ENCODE assay signal across 8 mouse cellular contexts in the genomic region with DNA sequence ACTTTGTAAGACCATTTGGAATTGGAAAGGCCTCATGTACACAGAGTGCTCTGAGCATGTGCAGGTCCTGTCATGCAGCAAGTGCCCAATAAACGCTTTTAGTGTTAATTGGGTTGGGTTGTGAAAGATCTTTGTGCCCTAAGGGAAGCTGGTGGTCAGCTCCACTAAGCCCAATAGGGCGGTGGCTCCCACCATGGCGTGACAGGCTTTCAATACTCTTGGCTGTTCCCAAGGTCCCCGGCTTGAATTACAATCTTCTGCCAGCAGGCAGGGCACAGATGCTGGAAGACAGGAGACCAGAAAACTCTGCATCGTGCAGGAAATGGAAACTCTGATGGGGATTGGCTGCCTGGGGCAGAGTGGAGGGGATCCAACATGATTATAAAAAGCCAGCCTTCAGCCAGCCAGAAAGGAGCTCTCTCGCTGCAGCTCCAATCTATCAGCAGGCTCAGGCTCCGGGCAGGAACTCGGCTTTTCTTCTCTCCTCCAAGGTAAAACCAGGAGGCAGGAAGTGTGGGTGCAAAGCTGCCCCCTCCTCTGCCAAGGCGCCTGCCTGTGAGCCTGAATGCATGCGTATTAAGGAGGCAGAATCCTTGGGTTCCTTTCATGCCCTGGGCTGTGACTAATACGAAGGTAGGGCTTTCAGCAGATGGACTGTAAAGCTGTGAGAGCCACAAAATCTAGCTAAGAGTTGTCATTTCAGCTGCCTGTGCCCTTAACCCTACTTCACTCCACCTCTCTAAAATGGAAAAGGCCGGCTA. TPM values are rescaled to one million over a fixed set of nuclear protein-coding genes. Genes with fewer than 3 reads are reported as not detected.
A peak's percentile ranks its signal among the peaks of the same experiment; 100 is the strongest.
DNase-seq lines count a peak whose midpoint lies in the region; ATAC-seq and TF ChIP-seq lines count a peak whose summit lies in the region.

No protein-coding gene starts in this region.

- TF ChIP-seq EP300 in stomach, postnatal 0 days (optimal IDR thresholded peaks at IDR 0.05), result no peak

- WGBS in kidney, embryonic 14.5 days, result 41% methylated on average over 12 of the region's 12 CpGs
- 18% methylated on average over 12 of the region's 12 CpGs for WGBS in limb, embryonic 14.5 days
- 41% methylated on average over 12 of the region's 12 CpGs for WGBS in stomach, postnatal 0 days
- 74% methylated on average over 12 of the region's 12 CpGs for WGBS in thymus, adult 2 months

- H3K36me3 ChIP-seq in kidney, embryonic 14.5 days (ENCODE audit: control insufficient read depth, insufficient read depth, low read length), result no peaks in the 10 kb centered on the region
- no peaks in the 10 kb centered on the region for H3K36me3 ChIP-seq in limb, embryonic 14.5 days (ENCODE audit: control insufficient read depth, insufficient read depth, low read length)
- H3K36me3 ChIP-seq in stomach, postnatal 0 days (ENCODE audit: control insufficient read depth, insufficient read depth, low read length), result no peaks in the 10 kb centered on the region
- H3K36me3 ChIP-seq in thymus, adult 2 months (ENCODE audit: control insufficient read depth, insufficient read depth, low read length), result no peaks in the 10 kb centered on the region

- no peaks in the 10 kb centered on the region for H3K9me3 ChIP-seq in kidney, embryonic 14.5 days (ENCODE audit: control insufficient read depth, low read length)
- no peaks in the 10 kb centered on the region for H3K9me3 ChIP-seq in limb, embryonic 14.5 days (ENCODE audit: control insufficient read depth, low read length)
- no peaks in the 10 kb centered on the region for H3K9me3 ChIP-seq in stomach, postnatal 0 days (ENCODE audit: control insufficient read depth, low read length)

- 0 out of 2 replicates have a peak, but pooled peaks cover 8% of the 10 kb centered on the region for H3K4me1 ChIP-seq in kidney, embryonic 14.5 days (ENCODE audit: control insufficient read depth, insufficient read depth, low read length)
- peaks cover 9% of the 10 kb centered on the region for H3K4me1 ChIP-seq in limb, embryonic 14.5 days (ENCODE audit: control insufficient read depth, insufficient read depth, low read length)
- H3K4me1 ChIP-seq in stomach, postnatal 0 days (replicated peaks; ENCODE audit: control insufficient read depth, insufficient read depth), result no peaks in the 10 kb centered on the region
- peaks cover 12% of the 10 kb centered on the region; the same call in 1 of the 2 replicates for H3K4me1 ChIP-seq in thymus, adult 2 months (replicated peaks; ENCODE audit: control insufficient read depth, insufficient read depth, low read length)

- TF ChIP-seq POLR2A in limb, embryonic 14.5 days (IDR thresholded peaks at IDR 0.05; ENCODE audit: borderline replicate concordance, extremely low read depth, insufficient read depth, insufficient read length), result no peak
- no peak for TF ChIP-seq POLR2A in thymus, adult 2 months (IDR thresholded peaks at IDR 0.05; ENCODE audit: control insufficient read depth, extremely low read depth, insufficient read depth, low read length, poor library complexity)

- H3K27me3 ChIP-seq in kidney, embryonic 14.5 days (ENCODE audit: control insufficient read depth, insufficient read depth, low read length), result no peaks in the 10 kb centered on the region
- H3K27me3 ChIP-seq in limb, embryonic 14.5 days (ENCODE audit: control insufficient read depth, insufficient read depth, low read length), result no peaks in the 10 kb centered on the region
- no peaks in the 10 kb centered on the region for H3K27me3 ChIP-seq in stomach, postnatal 0 days (ENCODE audit: control insufficient read depth, insufficient read depth, low read length)
- no peaks in the 10 kb centered on the region for H3K27me3 ChIP-seq in thymus, adult 2 months (ENCODE audit: control insufficient read depth, insufficient read depth, low read length)

- peak overlapping the region; percentile 42; the same call in 1 of the 2 replicates for H3K9ac ChIP-seq in kidney, embryonic 14.5 days (ENCODE audit: low read depth, low read length)
- peak overlapping the region; percentile 17; the same call in 1 of the 2 replicates for H3K9ac ChIP-seq in limb, embryonic 14.5 days (ENCODE audit: low read depth, low read length, severe bottlenecking)
- 0 out of 2 replicates have a peak overlapping the region, but pooled peaks have one; percentile 27 for H3K9ac ChIP-seq in stomach, postnatal 0 days (ENCODE audit: low read length)

- peak; percentile 56 to 76 for DNase-seq in adrenal gland, adult (ENCODE audit: inconsistent age in 2 of 2, low spot score in 1 of 2)
- no peak for DNase-seq in adrenal gland, postnatal 4 days (ENCODE audit: low spot score in 2 of 2)
- peak; percentile 56 for DNase-seq in cerebellum, adult 9-11 months
- peak; percentile 58 to 70 for DNase-seq in frontal cortex, postnatal 14 days (ENCODE audit: low spot score in 2 of 2)
- DNase-seq in limb, embryonic 14.5 days (ENCODE audit: low spot score), result peak; percentile 70
- no peak for DNase-seq in stomach, postnatal 0 days (ENCODE audit: low spot score)
- no peak for DNase-seq in thymus, adult 2 months

- H3K4me3 ChIP-seq in kidney, embryonic 14.5 days (ENCODE audit: low read length), result no peak overlapping the region
- H3K4me3 ChIP-seq in limb, embryonic 14.5 days (replicated peaks; ENCODE audit: low read length), result peak overlapping the region; percentile 5; the same call in 1 of the 2 replicates
- no peak overlapping the region for H3K4me3 ChIP-seq in stomach, postnatal 0 days (ENCODE audit: low read depth, low read length)
- no peak overlapping the region for H3K4me3 ChIP-seq in thymus, adult 2 months (ENCODE audit: control insufficient read depth, insufficient read depth, low read length)

- H3K27ac ChIP-seq in kidney, embryonic 14.5 days (ENCODE audit: low read depth, low read length), result peak overlapping the region; percentile 51; the same call in 1 of the 2 replicates
- peak overlapping the region; percentile 87 for H3K27ac ChIP-seq in limb, embryonic 14.5 days (replicated peaks; ENCODE audit: low read depth, low read length)
- H3K27ac ChIP-seq in stomach, postnatal 0 days (replicated peaks), result peak overlapping the region; percentile 30; the same call in 1 of the 2 replicates
- no peak overlapping the region for H3K27ac ChIP-seq in thymus, adult 2 months (ENCODE audit: control insufficient read depth, insufficient read depth, low read length)

- H3K4me2 ChIP-seq in kidney, embryonic 14.5 days (replicated peaks; ENCODE audit: low read depth, low read length), result no peak overlapping the region
- H3K4me2 ChIP-seq in limb, embryonic 14.5 days (replicated peaks; ENCODE audit: low read depth, low read length, severe bottlenecking), result peak overlapping the region; percentile 37
- peak overlapping the region; percentile 21 for H3K4me2 ChIP-seq in stomach, postnatal 0 days (replicated peaks; ENCODE audit: low read depth)

- no peak for TF ChIP-seq CTCF in stomach, postnatal 0 days (IDR thresholded peaks at IDR 0.05; ENCODE audit: low read depth)
- no peak for TF ChIP-seq CTCF in thymus, adult 2 months (IDR thresholded peaks at IDR 0.05; ENCODE audit: borderline replicate concordance, control insufficient read depth, extremely low read depth, insufficient read depth, low read length, poor library complexity)

- peak; percentile 11; the same call in 1 of the 2 replicates for ATAC-seq in kidney, embryonic 14.5 days (ENCODE audit: low FRiP score, low TSS enrichment)
- peak; percentile 85 for ATAC-seq in limb, embryonic 14.5 days (ENCODE audit: low FRiP score, low read depth)
- peak; percentile 15; the same call in 1 of the 2 replicates for ATAC-seq in stomach, postnatal 0 days (ENCODE audit: low FRiP score, low TSS enrichment)

RNA-seq across cellular contexts. Expression of gene Fam76a, which starts 16.0 kb away (rescaled TPM):
- total RNA-seq in adrenal gland, postnatal 4 days (2021), result 10 to 100 TPM; 37.0 to 37.1 TPM
- 27.2 and 43.3 TPM in 2 replicates for polyA plus RNA-seq in kidney, embryonic 14.5 days (2014; fragmentation: Nextera tagmentation; extraction: Ambion mirVana)
- polyA plus RNA-seq in limb, embryonic 14.5 days (2012; rRNA removed), result 19.0 and 19.1 TPM in 2 replicates
- polyA plus RNA-seq in limb, embryonic 14.5 days (2014; fragmentation: Nextera tagmentation; extraction: Ambion mirVana), result 48.3 and 57.1 TPM in 2 replicates
- 33.3 and 34.3 TPM in 2 replicates for polyA plus RNA-seq in stomach, postnatal 0 days (2015; fragmentation: Nextera tagmentation; extraction: Ambion mirVana)
- 15.0 and 15.1 TPM in 2 replicates for polyA plus RNA-seq in thymus, adult 2 months (2012; rRNA removed)

RNA-seq across cellular contexts. Expression of gene Fgr, which starts 35.5 kb away (rescaled TPM):
- 1 to 10 TPM; 1.2 to 1.5 TPM for total RNA-seq in adrenal gland, postnatal 4 days (2021)
- 0.23 and 0.45 TPM in 2 replicates for polyA plus RNA-seq in kidney, embryonic 14.5 days (2014; fragmentation: Nextera tagmentation; extraction: Ambion mirVana)
- 0.54 and 0.64 TPM in 2 replicates for polyA plus RNA-seq in limb, embryonic 14.5 days (2012; rRNA removed)
- polyA plus RNA-seq in limb, embryonic 14.5 days (2014; fragmentation: Nextera tagmentation; extraction: Ambion mirVana), result 0.35 and 0.62 TPM in 2 replicates
- 0.15 and 0.18 TPM in 2 replicates for polyA plus RNA-seq in stomach, postnatal 0 days (2015; fragmentation: Nextera tagmentation; extraction: Ambion mirVana)
- polyA plus RNA-seq in thymus, adult 2 months (2012; rRNA removed), result 15.3 and 15.8 TPM in 2 replicates

RNA-seq across cellular contexts. Expression of gene Stx12, which starts 54.1 kb away (rescaled TPM):
- 10 to 100 TPM; 54.8 to 58.3 TPM for total RNA-seq in adrenal gland, postnatal 4 days (2021)
- polyA plus RNA-seq in kidney, embryonic 14.5 days (2014; fragmentation: Nextera tagmentation; extraction: Ambion mirVana), result 56.3 and 62.5 TPM in 2 replicates
- 54.2 and 57.3 TPM in 2 replicates for polyA plus RNA-seq in limb, embryonic 14.5 days (2012; rRNA removed)
- 64.6 and 65.2 TPM in 2 replicates for polyA plus RNA-seq in limb, embryonic 14.5 days (2014; fragmentation: Nextera tagmentation; extraction: Ambion mirVana)
- 56.4 and 56.7 TPM in 2 replicates for polyA plus RNA-seq in stomach, postnatal 0 days (2015; fragmentation: Nextera tagmentation; extraction: Ambion mirVana)
- 14.0 and 16.1 TPM in 2 replicates for polyA plus RNA-seq in thymus, adult 2 months (2012; rRNA removed)

Comparison
In these comparisons a context has a peak if more than half of its experiments do, and no peak if none do; other contexts are left out.
1. DNase-seq: peak in adrenal gland, adult (2 of 2), cerebellum, adult 9-11 months (single experiment), frontal cortex, postnatal 14 days (2 of 2) and limb, embryonic 14.5 days (single experiment); none in adrenal gland, postnatal 4 days (0 of 2), stomach, postnatal 0 days (single experiment) and thymus, adult 2 months (single experiment).
2. ATAC-seq: peak in every context shown above with its lines; median percentile 85 in limb, embryonic 14.5 days; 15 in stomach, postnatal 0 days; 11 in kidney, embryonic 14.5 days.
3. Peak in every context shown above with its lines, with median percentiles within 50 percentile points of each other: H3K9ac ChIP-seq.